Mouse (Mus musculus): ENCODE measurements around the gene Med28. TPM values are rescaled to one million over a fixed set of nuclear protein-coding genes. Genes with fewer than 3 reads are reported as not detected.
A peak's percentile ranks its signal among the peaks of the same experiment; 100 is the strongest.

Med28 gene
- polyA plus RNA-seq (2012; rRNA removed) = 96.6 and 99.9 TPM in 2 replicates

DNA sequence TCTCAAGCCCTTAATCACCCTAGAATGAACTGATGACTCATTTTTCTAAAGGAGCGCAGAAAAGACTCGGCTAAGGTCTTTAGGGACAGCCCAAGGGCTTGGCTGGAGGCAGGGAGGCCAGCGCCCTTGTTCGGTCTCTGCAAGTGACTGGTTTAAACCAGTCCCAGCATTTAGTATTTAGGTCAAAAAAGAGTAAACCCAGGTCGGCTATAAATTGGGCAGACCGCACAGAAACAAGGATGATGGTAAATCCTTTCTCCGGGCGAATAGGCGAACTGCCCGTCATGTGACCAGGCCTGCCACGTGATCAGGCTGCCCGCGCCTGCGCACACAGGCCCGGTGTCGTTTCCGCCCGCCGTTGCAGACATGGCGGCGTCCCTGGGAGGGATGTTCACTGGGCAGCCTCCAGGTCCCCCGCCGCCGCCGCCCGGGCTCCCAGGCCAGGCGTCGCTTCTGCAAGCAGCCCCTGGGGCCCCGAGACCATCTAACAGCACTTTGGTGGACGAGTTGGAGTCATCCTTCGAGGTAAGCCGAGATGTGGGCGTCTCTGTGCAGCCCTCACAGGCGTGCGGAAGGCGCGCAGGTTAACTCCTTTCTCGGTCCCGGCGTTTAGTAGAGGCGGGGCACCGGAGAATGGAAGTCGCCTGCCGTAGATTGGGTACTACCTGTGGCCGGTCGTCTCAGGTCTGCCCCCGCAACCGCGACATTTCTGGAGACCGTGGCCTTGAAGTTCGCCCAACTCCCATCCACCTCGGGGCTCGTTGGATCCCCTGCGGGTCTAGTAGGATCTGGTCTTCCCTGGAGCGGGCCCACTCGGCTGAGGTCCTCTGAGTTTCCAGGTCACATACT is at the start of gene Med28:
Gene Med28 (plus strand): TSS at position 270 of the 849 bp plus-strand sequence.
- TF ChIP-seq POLR2A (IDR thresholded peaks at IDR 0.05; ENCODE audit: borderline replicate concordance, extremely low read depth, low read depth, low read length) = peak; percentile 81
- TF ChIP-seq CTCF (IDR thresholded peaks at IDR 0.05; ENCODE audit: insufficient read depth, low read length) = no peak
- peak within 1 kb of the TSS; percentile 97 for H3K4me3 ChIP-seq (replicated peaks; ENCODE audit: extremely low read depth, low read depth, low read length)
- 2% methylated on average over 56 of the region's 56 CpGs for WGBS
- peak; percentile 94 for DNase-seq
- peaks cover 2% of the 10 kb centered on the region; the same call in 1 of the 2 replicates for H3K4me1 ChIP-seq (ENCODE audit: control insufficient read depth, insufficient read depth, low read length)

DNA sequence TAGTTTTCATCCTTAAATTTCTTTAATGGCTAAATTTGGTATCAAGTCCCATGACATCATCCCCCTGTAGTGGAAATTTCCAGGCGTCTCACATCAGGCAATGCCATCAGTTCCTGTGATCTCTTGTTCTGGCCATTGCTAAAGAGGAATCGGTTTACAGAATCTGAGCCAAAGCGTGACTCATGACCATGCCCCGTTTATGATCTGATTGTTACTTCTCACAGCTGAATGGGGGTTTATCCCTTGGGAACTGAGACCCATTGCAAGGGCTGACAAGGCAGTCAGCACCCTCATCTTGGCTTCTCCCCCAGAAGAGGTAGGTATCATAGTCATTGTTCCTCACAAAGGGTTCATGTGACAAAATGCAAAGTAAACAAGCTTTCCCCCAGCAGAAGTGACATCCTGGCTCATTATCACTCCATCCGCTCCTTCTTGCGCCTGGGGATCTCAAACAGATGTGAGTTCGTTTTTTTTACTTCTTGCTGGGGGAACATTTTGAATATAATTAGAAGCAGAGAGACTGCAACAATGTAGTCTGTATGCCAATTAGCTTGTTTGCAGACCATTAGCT is 47.1 kb upstream of the Med28 start:
- WGBS = 18% methylated on average over 7 of the region's 7 CpGs
- no peak for DNase-seq
- no peak overlapping the region for H3K4me3 ChIP-seq (replicated peaks; ENCODE audit: extremely low read depth, low read depth, low read length)
- H3K4me1 ChIP-seq (ENCODE audit: control insufficient read depth, insufficient read depth, low read length) = no peaks in the 10 kb centered on the region
- TF ChIP-seq POLR2A (IDR thresholded peaks at IDR 0.05; ENCODE audit: borderline replicate concordance, extremely low read depth, low read depth, low read length) (no peak), CTCF (IDR thresholded peaks at IDR 0.05; ENCODE audit: insufficient read depth, low read length) (no peak)

DNA sequence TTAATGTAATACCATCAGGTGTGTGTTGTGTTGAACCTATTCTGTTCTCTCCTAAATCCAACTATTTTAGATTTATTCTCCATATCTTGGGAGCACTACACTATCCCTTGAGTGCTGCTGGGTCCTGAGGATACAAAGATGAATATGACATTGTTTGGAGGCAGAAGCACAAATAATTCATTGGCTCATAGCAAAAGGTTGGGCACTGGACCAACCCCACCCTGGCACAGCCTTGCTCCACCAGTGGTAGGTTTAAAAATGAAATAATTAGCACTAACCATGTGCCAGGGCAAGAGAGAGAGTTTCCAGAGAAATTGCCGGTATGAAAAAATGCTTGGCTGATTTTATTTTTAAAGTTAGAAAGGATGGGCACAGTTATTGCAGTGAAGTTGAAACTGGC is 46.5 kb upstream of the Med28 start:
- Histone ChIP-seq H3K4me1 (ENCODE audit: control insufficient read depth, insufficient read depth, low read length) (no peaks in the 10 kb centered on the region), H3K4me3 (replicated peaks; ENCODE audit: extremely low read depth, low read depth, low read length) (no peak overlapping the region)
- 51% methylated on average over 1 of the region's 1 CpGs for WGBS
- no peak for DNase-seq
- TF ChIP-seq CTCF (IDR thresholded peaks at IDR 0.05; ENCODE audit: insufficient read depth, low read length) (no peak), POLR2A (IDR thresholded peaks at IDR 0.05; ENCODE audit: borderline replicate concordance, extremely low read depth, low read depth, low read length) (no peak)

DNA sequence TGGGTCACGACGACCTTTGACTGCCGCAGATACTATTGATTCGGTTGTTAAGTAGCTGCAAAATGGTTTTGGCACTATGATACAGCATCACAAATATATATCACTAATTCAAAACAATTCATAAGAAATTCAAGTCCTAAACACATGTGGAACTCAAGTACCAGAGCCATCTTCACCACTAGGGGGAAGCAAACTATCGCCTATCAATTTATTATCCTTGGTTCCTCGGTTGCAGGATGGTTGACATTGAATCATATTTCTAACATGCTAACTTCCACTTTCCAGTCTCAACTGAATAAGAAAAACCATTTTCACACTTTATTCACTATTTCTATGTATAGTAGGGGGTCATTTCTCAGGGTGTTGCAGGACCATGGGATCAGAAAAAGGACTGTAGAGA is 45.8 kb upstream of the Med28 start:
- peak; percentile 55; the same call in 1 of the 2 replicates for TF ChIP-seq CTCF (IDR thresholded peaks at IDR 0.05; ENCODE audit: insufficient read depth, low read length)
- TF ChIP-seq POLR2A (IDR thresholded peaks at IDR 0.05; ENCODE audit: borderline replicate concordance, extremely low read depth, low read depth, low read length) = no peak
- no peaks in the 10 kb centered on the region for H3K4me1 ChIP-seq (ENCODE audit: control insufficient read depth, insufficient read depth, low read length)
- H3K4me3 ChIP-seq (replicated peaks; ENCODE audit: extremely low read depth, low read depth, low read length) = no peak overlapping the region
- 22% methylated on average over 6 of the region's 6 CpGs for WGBS
- no peak for DNase-seq

DNA sequence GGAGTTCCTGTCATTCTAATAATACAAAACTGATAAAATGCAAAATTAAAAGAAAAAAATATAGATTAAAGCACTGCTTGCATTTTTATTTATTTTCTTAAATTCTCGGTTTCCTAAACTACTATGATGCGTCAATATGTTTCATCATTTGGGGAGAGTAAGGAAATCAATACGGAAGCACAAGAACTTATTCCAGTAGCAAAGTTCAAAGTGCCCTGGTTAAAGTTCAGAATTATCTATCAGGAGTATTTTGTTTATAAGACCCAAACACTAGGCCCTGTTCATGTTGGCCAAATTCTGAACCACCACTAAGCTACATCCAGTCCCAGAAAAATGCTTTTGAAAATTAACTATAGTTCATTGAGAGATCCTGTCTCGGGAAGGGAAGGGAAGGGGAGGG is 45.3 kb upstream of the Med28 start:
- DNase-seq = no peak
- Histone ChIP-seq H3K4me1 (ENCODE audit: control insufficient read depth, insufficient read depth, low read length) (no peaks in the 10 kb centered on the region), H3K4me3 (replicated peaks; ENCODE audit: extremely low read depth, low read depth, low read length) (no peak overlapping the region)
- TF ChIP-seq CTCF (IDR thresholded peaks at IDR 0.05; ENCODE audit: insufficient read depth, low read length) (no peak), POLR2A (IDR thresholded peaks at IDR 0.05; ENCODE audit: borderline replicate concordance, extremely low read depth, low read depth, low read length) (no peak)
- 68% methylated on average over 3 of the region's 4 CpGs for WGBS

DNA sequence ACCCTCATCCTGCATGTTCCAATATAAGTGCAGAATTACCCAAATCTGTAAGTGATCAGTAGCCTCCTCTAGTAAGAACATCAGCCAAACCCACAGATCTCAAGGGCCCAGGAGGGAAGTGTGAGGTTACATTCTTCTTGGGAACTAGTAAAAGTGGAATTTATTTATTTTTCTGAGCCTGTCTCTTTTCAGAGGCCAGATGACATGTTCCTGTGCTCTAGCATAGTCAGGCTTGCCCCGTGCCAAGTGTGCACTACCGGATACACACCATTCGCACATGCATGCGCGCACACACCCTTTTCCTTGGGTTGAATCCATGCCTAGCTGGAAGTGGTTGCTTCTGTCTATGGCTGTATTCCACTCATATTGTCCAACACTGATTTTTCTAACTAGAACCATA is 44.3 kb upstream of the Med28 start:
- DNase-seq = no peak
- 66% methylated on average over 5 of the region's 5 CpGs for WGBS
- no peaks in the 10 kb centered on the region for H3K4me1 ChIP-seq (ENCODE audit: control insufficient read depth, insufficient read depth, low read length)

DNA sequence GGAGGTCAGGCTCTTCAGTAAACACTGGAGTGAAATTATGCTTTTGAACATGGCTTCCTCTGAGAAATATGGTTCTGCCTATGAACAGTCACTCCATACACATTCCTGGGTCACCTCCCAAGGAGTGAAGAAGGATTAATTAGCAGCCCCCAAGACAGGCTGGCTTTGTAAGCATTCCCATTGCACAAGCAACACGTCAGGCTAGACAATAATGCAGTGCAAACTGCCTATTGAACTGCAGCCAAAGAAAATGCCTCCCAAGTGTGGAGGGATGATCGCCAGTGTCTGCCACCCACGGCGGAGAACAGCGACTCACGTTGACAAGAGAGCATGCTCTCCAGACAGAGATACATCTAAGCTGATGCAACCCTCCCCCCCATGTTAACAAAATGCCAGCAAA is 43.7 kb upstream of the Med28 start:
- WGBS = 42% methylated on average over 6 of the region's 6 CpGs
- DNase-seq = no peak
- Histone ChIP-seq H3K4me3 (replicated peaks; ENCODE audit: extremely low read depth, low read depth, low read length) (no peak overlapping the region), H3K4me1 (ENCODE audit: control insufficient read depth, insufficient read depth, low read length) (no peaks in the 10 kb centered on the region)
- no peak for TF ChIP-seq POLR2A (IDR thresholded peaks at IDR 0.05; ENCODE audit: borderline replicate concordance, extremely low read depth, low read depth, low read length)
- no peak for TF ChIP-seq CTCF (IDR thresholded peaks at IDR 0.05; ENCODE audit: insufficient read depth, low read length)

More for the DNA sequence above, 44.3 kb upstream of the Med28 start:
- no peak for TF ChIP-seq CTCF (IDR thresholded peaks at IDR 0.05; ENCODE audit: insufficient read depth, low read length)
- no peak for TF ChIP-seq POLR2A (IDR thresholded peaks at IDR 0.05; ENCODE audit: borderline replicate concordance, extremely low read depth, low read depth, low read length)
- no peak overlapping the region for H3K4me3 ChIP-seq (replicated peaks; ENCODE audit: extremely low read depth, low read depth, low read length)

DNA sequence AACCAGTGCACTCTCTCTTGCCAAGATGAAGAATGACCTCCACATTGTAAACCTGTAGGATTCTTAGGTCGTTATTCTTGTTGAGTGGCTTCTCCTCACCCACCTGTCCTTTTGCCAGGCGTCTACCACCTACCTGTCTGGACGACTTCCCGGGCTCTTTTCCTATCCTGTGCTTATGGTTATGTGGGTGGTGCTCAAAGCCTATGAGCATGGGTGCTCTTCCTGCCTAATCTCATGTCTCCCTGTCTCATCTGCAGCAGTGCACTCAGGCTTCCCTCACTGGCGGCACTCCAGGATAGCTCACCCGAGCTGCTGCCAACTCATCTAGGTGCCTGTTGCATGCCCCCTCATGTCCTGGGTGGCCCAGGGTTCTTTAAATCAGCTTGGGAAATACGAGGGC is 42.4 kb upstream of the Med28 start:
- Histone ChIP-seq H3K4me3 (replicated peaks; ENCODE audit: extremely low read depth, low read depth, low read length) (no peak overlapping the region), H3K4me1 (ENCODE audit: control insufficient read depth, insufficient read depth, low read length) (no peaks in the 10 kb centered on the region)
- no peak for DNase-seq
- 79% methylated on average over 7 of the region's 7 CpGs for WGBS
- TF ChIP-seq CTCF (IDR thresholded peaks at IDR 0.05; ENCODE audit: insufficient read depth, low read length) (no peak), POLR2A (IDR thresholded peaks at IDR 0.05; ENCODE audit: borderline replicate concordance, extremely low read depth, low read depth, low read length) (no peak)

DNA sequence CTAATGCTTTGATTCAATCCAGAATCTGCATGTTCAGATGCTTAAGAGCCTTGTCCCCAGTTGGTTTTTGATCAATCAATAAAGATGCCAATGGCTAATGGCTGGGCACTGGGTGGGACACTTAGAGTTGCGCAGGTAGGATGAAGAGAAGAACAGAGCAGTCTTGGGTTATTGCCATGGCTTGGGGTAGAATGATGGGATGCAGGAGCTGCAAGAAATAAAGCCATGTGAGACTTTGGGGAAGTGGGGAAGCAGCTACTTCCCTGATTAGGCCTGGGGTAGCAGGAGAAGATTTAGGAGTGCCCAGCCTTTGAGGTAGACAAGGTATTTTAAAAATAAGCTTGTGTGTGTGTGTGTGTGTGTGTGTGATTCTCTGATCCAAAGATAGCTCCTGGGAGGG is 40.0 kb upstream of the Med28 start:
- no peaks in the 10 kb centered on the region; the same call in 1 of the 2 replicates for H3K4me1 ChIP-seq (ENCODE audit: control insufficient read depth, insufficient read depth, low read length)
- TF ChIP-seq POLR2A (IDR thresholded peaks at IDR 0.05; ENCODE audit: borderline replicate concordance, extremely low read depth, low read depth, low read length) = no peak
- no peak for TF ChIP-seq CTCF (IDR thresholded peaks at IDR 0.05; ENCODE audit: insufficient read depth, low read length)

More for the DNA sequence above, 40.0 kb upstream of the Med28 start:
- H3K4me3 ChIP-seq (replicated peaks; ENCODE audit: extremely low read depth, low read depth, low read length) = no peak overlapping the region
- DNase-seq = no peak
- 90% methylated on average over 1 of the region's 1 CpGs for WGBS

All from lung, adult 2 months (tissue).